Comparison of ENCODE assay signal across 11 mouse cellular contexts in the genomic region with DNA sequence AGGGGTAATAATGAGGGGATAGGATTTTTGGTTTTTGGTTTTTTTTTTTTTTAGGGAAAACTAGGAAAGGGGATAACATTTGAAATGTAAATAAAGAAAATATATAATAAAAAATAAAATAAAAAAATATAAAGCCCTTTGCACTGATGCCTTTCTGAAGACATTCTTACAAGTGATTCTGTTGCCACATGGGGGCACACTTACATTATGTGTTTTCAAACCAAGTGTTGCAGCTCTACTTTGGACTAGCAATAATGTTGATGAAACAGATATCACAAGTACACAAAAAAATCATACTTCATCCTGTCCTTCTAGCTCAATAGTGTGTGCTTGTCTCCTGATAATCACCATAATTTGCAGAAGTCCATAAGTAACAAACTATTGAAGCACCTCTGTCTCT.
DNase-seq lines count a peak whose midpoint lies in the region; ATAC-seq and TF ChIP-seq lines count a peak whose summit lies in the region.
"Had no signal": no experiment of that assay in that cellular context is flagged by ENCODE, and none has a peak within 500 bp of the region (broad histone marks: within the 10 kb centered on the region; RNA-seq: fewer than 3 reads in every experiment).

No protein-coding gene starts in this region.

- peak; percentile 2 to 3 for DNase-seq in cerebellum, adult 18-20 months
- DNase-seq in cerebellum, adult 11 months = no peak
- peak; percentile 51 for DNase-seq in midbrain, postnatal 0 days (ENCODE audit: low spot score)
- no peak for DNase-seq in midbrain, embryonic 10.5 days (ENCODE audit: low spot score)
- DNase-seq in stomach, postnatal 0 days (ENCODE audit: low spot score) = no peak
- no peak for DNase-seq in cerebellum, postnatal 4 days (ENCODE audit: low spot score in 2 of 2)
- DNase-seq: B cell, adult 2 months had no signal

- no peak overlapping the region for H3K9ac ChIP-seq in intestine, postnatal 0 days (ENCODE audit: low read depth, low read length)
- H3K9ac ChIP-seq in intestine, embryonic 15.5 days = no peak overlapping the region
- no peak overlapping the region for H3K9ac ChIP-seq in midbrain, postnatal 0 days (replicated peaks; ENCODE audit: low read length, poor library complexity, severe bottlenecking)
- H3K9ac ChIP-seq in stomach, postnatal 0 days (ENCODE audit: low read length) = no peak overlapping the region
- H3K9ac ChIP-seq: lung, embryonic 15.5 days; neural tube, embryonic 13.5 days had no signal

- TF ChIP-seq CTCF in intestine, postnatal 0 days (IDR thresholded peaks at IDR 0.05; ENCODE audit: low read depth) = peak; percentile 54
- peak; percentile 68 for TF ChIP-seq CTCF in midbrain, postnatal 0 days (IDR thresholded peaks at IDR 0.05)
- TF ChIP-seq CTCF in stomach, postnatal 0 days (IDR thresholded peaks at IDR 0.05; ENCODE audit: low read depth) = peak; percentile 59

- H3K4me3 ChIP-seq in intestine, postnatal 0 days (ENCODE audit: low read depth, low read length) = no peak overlapping the region
- no peak overlapping the region for H3K4me3 ChIP-seq in intestine, embryonic 15.5 days (replicated peaks)
- H3K4me3 ChIP-seq in midbrain, postnatal 0 days (ENCODE audit: low read depth, low read length) = no peak overlapping the region
- no peak overlapping the region for H3K4me3 ChIP-seq in midbrain, embryonic 10.5 days
- H3K4me3 ChIP-seq in stomach, postnatal 0 days (ENCODE audit: low read depth, low read length) = no peak overlapping the region
- H3K4me3 ChIP-seq: lung, embryonic 15.5 days; neural tube, embryonic 13.5 days had no signal

- no peaks in the 10 kb centered on the region for H3K27me3 ChIP-seq in intestine, postnatal 0 days (replicated peaks; ENCODE audit: control insufficient read depth, insufficient read depth, low read length)
- no peaks in the 10 kb centered on the region for H3K27me3 ChIP-seq in intestine, embryonic 15.5 days (replicated peaks)
- H3K27me3 ChIP-seq in midbrain, postnatal 0 days (ENCODE audit: insufficient read depth, low read length) = no peaks in the 10 kb centered on the region
- no peaks in the 10 kb centered on the region for H3K27me3 ChIP-seq in midbrain, embryonic 10.5 days (ENCODE audit: low read depth, poor library complexity, severe bottlenecking)
- no peaks in the 10 kb centered on the region for H3K27me3 ChIP-seq in stomach, postnatal 0 days (ENCODE audit: control insufficient read depth, insufficient read depth, low read length)
- H3K27me3 ChIP-seq: lung, embryonic 15.5 days had no signal

- no peak for TF ChIP-seq EP300 in stomach, postnatal 0 days (optimal IDR thresholded peaks at IDR 0.05)

- no peaks in the 10 kb centered on the region for H3K36me3 ChIP-seq in intestine, postnatal 0 days (ENCODE audit: control insufficient read depth, insufficient read depth)
- no peaks in the 10 kb centered on the region for H3K36me3 ChIP-seq in intestine, embryonic 15.5 days
- no peaks in the 10 kb centered on the region for H3K36me3 ChIP-seq in midbrain, postnatal 0 days (ENCODE audit: insufficient read depth, low read length)
- no peaks in the 10 kb centered on the region for H3K36me3 ChIP-seq in midbrain, embryonic 10.5 days
- H3K36me3 ChIP-seq in stomach, postnatal 0 days (ENCODE audit: control insufficient read depth, insufficient read depth, low read length) = no peaks in the 10 kb centered on the region
- H3K36me3 ChIP-seq: lung, embryonic 15.5 days; neural tube, embryonic 13.5 days had no signal

- no peak overlapping the region for H3K4me2 ChIP-seq in intestine, postnatal 0 days (replicated peaks; ENCODE audit: low read depth)
- no peak overlapping the region for H3K4me2 ChIP-seq in intestine, embryonic 15.5 days (replicated peaks)
- no peak overlapping the region for H3K4me2 ChIP-seq in midbrain, postnatal 0 days (ENCODE audit: low read depth, low read length, poor library complexity, severe bottlenecking)
- H3K4me2 ChIP-seq in stomach, postnatal 0 days (replicated peaks; ENCODE audit: low read depth) = no peak overlapping the region
- H3K4me2 ChIP-seq: lung, embryonic 15.5 days; neural tube, embryonic 13.5 days had no signal

- H3K4me1 ChIP-seq in intestine, postnatal 0 days (replicated peaks; ENCODE audit: control insufficient read depth, insufficient read depth, low read length) = no peaks in the 10 kb centered on the region
- H3K4me1 ChIP-seq in intestine, embryonic 15.5 days (replicated peaks) = no peaks in the 10 kb centered on the region
- H3K4me1 ChIP-seq in midbrain, postnatal 0 days (ENCODE audit: insufficient read depth, low read length) = no peaks in the 10 kb centered on the region
- no peaks in the 10 kb centered on the region for H3K4me1 ChIP-seq in midbrain, embryonic 10.5 days
- no peaks in the 10 kb centered on the region for H3K4me1 ChIP-seq in stomach, postnatal 0 days (replicated peaks; ENCODE audit: control insufficient read depth, insufficient read depth)
- H3K4me1 ChIP-seq: lung, embryonic 15.5 days; neural tube, embryonic 13.5 days had no signal

- H3K9me3 ChIP-seq in intestine, postnatal 0 days (ENCODE audit: control insufficient read depth) = no peaks in the 10 kb centered on the region
- H3K9me3 ChIP-seq in intestine, embryonic 15.5 days = no peaks in the 10 kb centered on the region
- H3K9me3 ChIP-seq in midbrain, postnatal 0 days (ENCODE audit: low read length) = no peaks in the 10 kb centered on the region
- H3K9me3 ChIP-seq in midbrain, embryonic 10.5 days (replicated peaks) = no peaks in the 10 kb centered on the region
- H3K9me3 ChIP-seq in stomach, postnatal 0 days (ENCODE audit: control insufficient read depth, low read length) = no peaks in the 10 kb centered on the region
- H3K9me3 ChIP-seq: lung, embryonic 15.5 days; neural tube, embryonic 13.5 days had no signal

- H3K27ac ChIP-seq in intestine, postnatal 0 days (ENCODE audit: low read depth, low read length) = no peak overlapping the region
- no peak overlapping the region for H3K27ac ChIP-seq in intestine, embryonic 15.5 days
- no peak overlapping the region for H3K27ac ChIP-seq in midbrain, postnatal 0 days (ENCODE audit: low read depth, low read length)
- H3K27ac ChIP-seq in midbrain, embryonic 10.5 days (replicated peaks) = no peak overlapping the region
- H3K27ac ChIP-seq in stomach, postnatal 0 days (replicated peaks) = no peak overlapping the region
- H3K27ac ChIP-seq: lung, embryonic 15.5 days; neural tube, embryonic 13.5 days had no signal

- no peak for ATAC-seq in intestine, postnatal 0 days
- ATAC-seq in intestine, embryonic 15.5 days = no peak
- no peak for ATAC-seq in midbrain, postnatal 0 days (ENCODE audit: low FRiP score)
- ATAC-seq in stomach, postnatal 0 days (ENCODE audit: low FRiP score, low TSS enrichment) = no peak

Comparison
In these comparisons a context has a peak if more than half of its experiments do, and no peak if none do; other contexts are left out.
1. DNase-seq: peak in cerebellum, adult 18-20 months (2 of 2) and midbrain, postnatal 0 days (single experiment); none in cerebellum, adult 11 months (single experiment), midbrain, embryonic 10.5 days (single experiment), stomach, postnatal 0 days (single experiment) and cerebellum, postnatal 4 days (0 of 2).
2. Peak in every context shown above with its lines, with median percentiles within 50 percentile points of each other: CTCF ChIP-seq.